8 mouse cellular contexts compared by ENCODE assay signal in the genomic region with DNA sequence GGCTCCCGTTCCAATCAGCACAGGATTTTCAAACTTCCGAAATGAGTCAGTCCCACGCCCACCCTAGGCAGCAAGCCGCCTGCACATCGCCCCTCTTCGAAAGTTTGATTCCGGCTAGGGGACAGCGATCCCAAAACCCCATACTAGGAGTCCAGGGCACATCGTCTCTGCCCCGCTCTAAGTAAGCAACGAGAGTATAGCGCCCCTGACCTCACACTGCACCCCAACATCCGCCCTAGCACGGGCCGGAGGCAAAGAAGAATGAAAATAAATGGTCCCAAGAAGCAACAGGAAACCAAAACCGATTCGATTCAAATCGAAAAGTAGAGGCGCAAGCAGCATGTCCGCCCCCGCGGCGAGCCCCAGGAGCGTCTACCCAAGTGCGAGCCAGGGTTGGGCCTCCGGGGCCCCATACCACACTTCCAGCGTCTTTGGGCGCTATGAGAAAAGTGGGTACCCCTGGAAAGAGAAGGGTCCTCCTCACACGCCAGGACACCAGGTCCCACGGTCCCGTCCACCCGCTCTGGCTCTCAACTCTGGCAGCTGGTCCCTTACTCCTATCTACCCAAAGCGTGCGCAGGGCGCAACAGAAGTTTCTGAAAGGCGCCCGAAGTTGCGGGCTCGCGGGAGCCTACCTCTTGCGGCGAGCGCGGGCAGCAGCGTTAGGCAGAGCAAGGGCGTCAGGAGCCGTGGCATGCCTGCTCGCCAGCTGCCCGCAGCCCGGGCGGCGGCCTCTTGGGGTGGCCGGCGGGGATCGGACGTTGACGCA. TPM values are rescaled to one million over a fixed set of nuclear protein-coding genes. Genes with fewer than 3 reads are reported as not detected.
DNase-seq lines count a peak whose midpoint lies in the region; ATAC-seq lines count a peak whose summit lies in the region.

No protein-coding gene starts in this region.

- peaks cover 7% of the 10 kb centered on the region; the same call in 1 of the 2 replicates for H3K27me3 ChIP-seq in embryonic facial prominence, embryonic 14.5 days (replicated peaks; ENCODE audit: control insufficient read depth, insufficient read depth, low read length)
- H3K27me3 ChIP-seq in intestine, embryonic 14.5 days (replicated peaks; ENCODE audit: control insufficient read depth, insufficient read depth, low read length): peaks cover 11% of the 10 kb centered on the region
- peaks cover 25% of the 10 kb centered on the region for H3K27me3 ChIP-seq in midbrain, embryonic 12.5 days

- DNase-seq in spleen, adult 12 weeks (ENCODE audit: low spot score): peak; percentile 38
- DNase-seq in spleen, postnatal 14 days (ENCODE audit: low spot score in 2 of 2): no peak
- DNase-seq in embryonic facial prominence, embryonic 14.5 days (ENCODE audit: low spot score): no peak
- peak; percentile 81 for DNase-seq in intestine, embryonic 14.5 days (ENCODE audit: low spot score)
- DNase-seq in thymus, postnatal 0 days (ENCODE audit: low spot score): peak; percentile 56
- DNase-seq in cerebellum, postnatal 36 days: no peak
- DNase-seq in layer of hippocampus, adult 8-10 months (ENCODE audit: low spot score in 2 of 2): no peak

- H3K4me3 ChIP-seq in embryonic facial prominence, embryonic 14.5 days (ENCODE audit: low read depth, low read length): peak overlapping the region; percentile 78
- peak overlapping the region; percentile 81 for H3K4me3 ChIP-seq in intestine, embryonic 14.5 days (ENCODE audit: low read depth, low read length)
- peak overlapping the region; percentile 85 for H3K4me3 ChIP-seq in midbrain, embryonic 12.5 days

- no peaks in the 10 kb centered on the region for H3K36me3 ChIP-seq in embryonic facial prominence, embryonic 14.5 days (ENCODE audit: control insufficient read depth, insufficient read depth, low read length)
- H3K36me3 ChIP-seq in intestine, embryonic 14.5 days (ENCODE audit: control insufficient read depth, insufficient read depth, low read length): 0 out of 2 replicates have a peak, but pooled peaks cover 11% of the 10 kb centered on the region
- peaks cover 10% of the 10 kb centered on the region; the same call in 1 of the 2 replicates for H3K36me3 ChIP-seq in midbrain, embryonic 12.5 days

- under 1% methylated on average over 45 of the region's 57 CpGs for WGBS in embryonic facial prominence, embryonic 14.5 days
- WGBS in intestine, embryonic 14.5 days: under 1% methylated on average over 57 of the region's 57 CpGs
- WGBS in midbrain, embryonic 12.5 days: under 1% methylated on average over 57 of the region's 57 CpGs

- H3K9ac ChIP-seq in embryonic facial prominence, embryonic 14.5 days (ENCODE audit: low read depth, low read length): peak overlapping the region; percentile 82
- peak overlapping the region; percentile 75 for H3K9ac ChIP-seq in intestine, embryonic 14.5 days (ENCODE audit: low read length)
- H3K9ac ChIP-seq in midbrain, embryonic 12.5 days (replicated peaks): peak overlapping the region; percentile 92

- H3K4me1 ChIP-seq in embryonic facial prominence, embryonic 14.5 days (ENCODE audit: control insufficient read depth, insufficient read depth, low read length): peaks cover 50% of the 10 kb centered on the region
- peaks cover 54% of the 10 kb centered on the region for H3K4me1 ChIP-seq in intestine, embryonic 14.5 days (replicated peaks; ENCODE audit: control insufficient read depth, insufficient read depth, low read length)
- H3K4me1 ChIP-seq in midbrain, embryonic 12.5 days: peaks cover 76% of the 10 kb centered on the region

- no peaks in the 10 kb centered on the region for H3K9me3 ChIP-seq in embryonic facial prominence, embryonic 14.5 days (ENCODE audit: control insufficient read depth, low read length)
- no peaks in the 10 kb centered on the region for H3K9me3 ChIP-seq in intestine, embryonic 14.5 days (ENCODE audit: control insufficient read depth, low read length)
- no peaks in the 10 kb centered on the region for H3K9me3 ChIP-seq in midbrain, embryonic 12.5 days

- H3K4me2 ChIP-seq in embryonic facial prominence, embryonic 14.5 days (ENCODE audit: low read depth, low read length): peak overlapping the region; percentile 75
- H3K4me2 ChIP-seq in intestine, embryonic 14.5 days (ENCODE audit: low read length): peak overlapping the region; percentile 77
- peak overlapping the region; percentile 71 for H3K4me2 ChIP-seq in midbrain, embryonic 12.5 days (replicated peaks)

- ATAC-seq in embryonic facial prominence, embryonic 14.5 days (ENCODE audit: low read depth): peak; percentile 1
- peak; percentile 4; the same call in 1 of the 2 replicates for ATAC-seq in intestine, embryonic 14.5 days (replicated peaks; ENCODE audit: low FRiP score, low TSS enrichment, low read depth)
- ATAC-seq in midbrain, embryonic 12.5 days (ENCODE audit: low FRiP score, low read depth): no peak

- peak overlapping the region; percentile 79 for H3K27ac ChIP-seq in embryonic facial prominence, embryonic 14.5 days (replicated peaks; ENCODE audit: low read depth, low read length)
- H3K27ac ChIP-seq in intestine, embryonic 14.5 days (ENCODE audit: low read depth): peak overlapping the region; percentile 77
- H3K27ac ChIP-seq in midbrain, embryonic 12.5 days (replicated peaks): peak overlapping the region; percentile 93

RNA-seq across cellular contexts. Expression of gene Notch1, which starts 13.4 kb away (rescaled TPM):
- polyA plus RNA-seq in embryonic facial prominence, embryonic 14.5 days (2014; fragmentation: Nextera tagmentation; extraction: Ambion mirVana): 29.9 and 35.8 TPM in 2 replicates
- 21.6 and 24.3 TPM in 2 replicates for polyA plus RNA-seq in intestine, embryonic 14.5 days (2014; fragmentation: Nextera tagmentation; extraction: Ambion mirVana)
- 53.5 and 56.2 TPM in 2 replicates for polyA plus RNA-seq in midbrain, embryonic 12.5 days (2016; fragmentation: Nextera tagmentation; extraction: Ambion mirVana)
- polyA plus RNA-seq in thymus, postnatal 0 days (2015; fragmentation: Nextera tagmentation; extraction: Ambion mirVana): 44.3 and 54.9 TPM in 2 replicates
- 10 to 100 TPM; 31.0 to 36.2 (median 34.2) TPM for total RNA-seq in layer of hippocampus, adult 8-10 months (2022)

RNA-seq across cellular contexts. Expression of gene Sec16a, which starts 58.0 kb away (rescaled TPM):
- 38.6 and 42.0 TPM in 2 replicates for polyA plus RNA-seq in embryonic facial prominence, embryonic 14.5 days (2014; fragmentation: Nextera tagmentation; extraction: Ambion mirVana)
- 33.7 and 39.8 TPM in 2 replicates for polyA plus RNA-seq in intestine, embryonic 14.5 days (2014; fragmentation: Nextera tagmentation; extraction: Ambion mirVana)
- 29.3 and 33.3 TPM in 2 replicates for polyA plus RNA-seq in midbrain, embryonic 12.5 days (2016; fragmentation: Nextera tagmentation; extraction: Ambion mirVana)
- polyA plus RNA-seq in thymus, postnatal 0 days (2015; fragmentation: Nextera tagmentation; extraction: Ambion mirVana): 12.4 and 12.9 TPM in 2 replicates
- total RNA-seq in layer of hippocampus, adult 8-10 months (2022): 10 to 100 TPM; 48.2 to 56.5 (median 54.5) TPM

Comparison
In these comparisons a context has a peak if more than half of its experiments do, and no peak if none do; other contexts are left out.
1. DNase-seq: peak in spleen, adult 12 weeks (single experiment), intestine, embryonic 14.5 days (single experiment) and thymus, postnatal 0 days (single experiment); none in spleen, postnatal 14 days (0 of 2), embryonic facial prominence, embryonic 14.5 days (single experiment), cerebellum, postnatal 36 days (0 of 2) and layer of hippocampus, adult 8-10 months (0 of 2).
2. Peak in every context shown above with its lines, with median percentiles within 50 percentile points of each other: H3K27ac ChIP-seq, H3K4me2 ChIP-seq, H3K4me3 ChIP-seq and H3K9ac ChIP-seq.